Mouse (Mus musculus) embryonic facial prominence, embryonic 14.5 days (tissue): ENCODE data around the gene Timeless. TPM values are rescaled to one million over a fixed set of nuclear protein-coding genes. Genes with fewer than 3 reads are reported as not detected.

Experiments used
- ATAC-seq: fragments of 200-750 bp; cut with Nextera tagmentation; 2 replicates; pipeline ENCODE4 v1.8.0; 2017; ENCODE audit warnings: low read depth, moderate number of reproducible peaks, moderate TSS enrichment
- DNase-seq: peaks from one replicate; pipeline ENCODE4 v3.0.0-alpha.2; 2015; ENCODE audit warnings: low spot score
- H3K27ac ChIP-seq: fragments of 300-500 bp; sonication (generic); replicated peaks from 2 replicates; pipeline ENCODE4 v1.5.1; 2014; ENCODE audit warnings: low read depth, mild to moderate bottlenecking, low read length, moderate library complexity
- H3K27me3 ChIP-seq: fragments of 300-500 bp; sonication (generic); replicated peaks from 2 replicates; pipeline ENCODE4 v1.6.1; 2014; ENCODE audit warnings: low read length; ENCODE audit not compliant: control insufficient read depth, insufficient read depth
- H3K36me3 ChIP-seq: fragments of 300-500 bp; sonication (generic); 2 replicates; pipeline ENCODE4 v1.6.1; 2014; ENCODE audit warnings: low read length, mixed read lengths; ENCODE audit not compliant: control insufficient read depth, insufficient read depth
- H3K4me1 ChIP-seq: fragments of 300-500 bp; sonication (generic); 2 replicates; pipeline ENCODE4 v1.6.1; 2014; ENCODE audit warnings: antibody characterized with exemption, low read length; ENCODE audit not compliant: control insufficient read depth, insufficient read depth
- H3K4me2 ChIP-seq: fragments of 300-500 bp; sonication (generic); 2 replicates; pipeline ENCODE4 v1.6.1; 2014; ENCODE audit warnings: low read depth, mild to moderate bottlenecking, low read length, moderate library complexity, mixed read lengths
- H3K4me3 ChIP-seq: fragments of 300-500 bp; sonication (generic); 2 replicates; pipeline ENCODE4 v1.5.1; 2014; ENCODE audit warnings: low read depth, mild to moderate bottlenecking, low read length
- H3K9ac ChIP-seq: fragments of 300-500 bp; sonication (generic); 2 replicates; pipeline ENCODE4 v1.6.1; 2014; ENCODE audit warnings: low read depth, mild to moderate bottlenecking, low read length, moderate library complexity, mixed read lengths
- H3K9me3 ChIP-seq: fragments of 300-500 bp; sonication (generic); 2 replicates; pipeline ENCODE4 v1.6.1; 2016; ENCODE audit warnings: low read length; ENCODE audit not compliant: control insufficient read depth
- WGBS: fragments of 180-500 bp; shearing (Covaris S2); extraction: QIAGEN DNeasy Blood & Tissue Kit; methylation state at CpG from one replicate; pipeline ENCODE4 v1.1.7; 2014; 5-methylcytosine and 5-hydroxymethylcytosine counted together
- polyA plus RNA-seq: library from polyadenylated mRNA; unstranded; fragments of >200 nt; fragmentation: Nextera tagmentation; extraction: Ambion mirVana; gene quantifications from 2 replicates; pipeline ENCODE4 v1.2.1, GENCODE M21; 2014

The Timeless gene
- polyA plus RNA-seq, 1 experiment from 2014 or later, result 35.4 TPM

GRCm38 (mm10) chr10:128193113-128193512 lies 38.8 kb upstream of the Timeless start:
- Histone ChIP-seq H3K4me2 (no peak overlapping the region), H3K27me3 (peaks cover 18% of the 10 kb centered on the region), H3K4me3 (no peak overlapping the region), H3K27ac (no peak overlapping the region), H3K36me3 (no peaks in the 10 kb centered on the region), H3K9ac (no peak overlapping the region), H3K4me1 (peaks cover 6% of the 10 kb centered on the region; the same call in 1 of the 2 replicates), H3K9me3 (no peaks in the 10 kb centered on the region)
- DNase-seq, result no peak
- WGBS, result 91% methylated on average over 6 of the region's 6 CpGs
- ATAC-seq, result no peak

GRCm38 (mm10) chr10:128194024-128194550 lies 37.8 kb upstream of the Timeless start, which contains the start of gene Gls2:
Gls2 (plus strand) TSS chr10:128194457.
- H3K27ac ChIP-seq, result 0 out of 2 replicates have a peak within 1 kb of the TSS, but pooled peaks have one; percentile 33
- ATAC-seq (peak; percentile 98), DNase-seq (peak; percentile 97)
- no peaks in the 10 kb centered on the region for H3K9me3 ChIP-seq
- peaks cover 18% of the 10 kb centered on the region for H3K27me3 ChIP-seq
- peaks cover 6% of the 10 kb centered on the region; the same call in 1 of the 2 replicates for H3K4me1 ChIP-seq
- peak within 1 kb of the TSS; percentile 67 for H3K9ac ChIP-seq
- WGBS, result 0% methylated on average over 39 of the region's 46 CpGs
- H3K4me3 ChIP-seq, result peak within 1 kb of the TSS; percentile 70
- H3K4me2 ChIP-seq, result peak within 1 kb of the TSS; percentile 99
- no peaks in the 10 kb centered on the region for H3K36me3 ChIP-seq

GRCm38 (mm10) chr10:128194551-128195461 lies 37.1 kb upstream of the Timeless start:
- Histone ChIP-seq H3K4me2 (peak overlapping the region; percentile 99), H3K9me3 (no peaks in the 10 kb centered on the region), H3K4me3 (peak overlapping the region; percentile 70), H3K27ac (no peak overlapping the region), H3K4me1 (peaks cover 6% of the 10 kb centered on the region; the same call in 1 of the 2 replicates), H3K36me3 (no peaks in the 10 kb centered on the region), H3K27me3 (peaks cover 18% of the 10 kb centered on the region), H3K9ac (peak overlapping the region; percentile 67)
- ATAC-seq (peak; percentile 88), DNase-seq (no peak)
- 3% methylated on average over 32 of the region's 79 CpGs for WGBS

GRCm38 (mm10) chr10:128201856-128202255 lies 30.0 kb upstream of the Timeless start:
- H3K27ac ChIP-seq, result no peak overlapping the region
- no peak overlapping the region for H3K4me3 ChIP-seq
- H3K27me3 ChIP-seq, result no peaks in the 10 kb centered on the region
- no peaks in the 10 kb centered on the region for H3K9me3 ChIP-seq
- no peak overlapping the region for H3K9ac ChIP-seq
- peaks cover 3% of the 10 kb centered on the region; the same call in 1 of the 2 replicates for H3K36me3 ChIP-seq
- no peaks in the 10 kb centered on the region for H3K4me1 ChIP-seq
- no peak for DNase-seq
- H3K4me2 ChIP-seq, result no peak overlapping the region
- ATAC-seq, result no peak
- WGBS, result 65% methylated on average over 4 of the region's 6 CpGs

- H3K9ac ChIP-seq, result no peak overlapping the region
- no peak overlapping the region for H3K27ac ChIP-seq
- WGBS, result 87% methylated on average over 15 of the region's 15 CpGs
- H3K4me3 ChIP-seq, result no peak overlapping the region
- H3K9me3 ChIP-seq, result no peaks in the 10 kb centered on the region
- H3K4me1 ChIP-seq, result no peaks in the 10 kb centered on the region
- no peak for DNase-seq
- ATAC-seq, result no peak
- H3K27me3 ChIP-seq, result no peaks in the 10 kb centered on the region
- no peak overlapping the region for H3K4me2 ChIP-seq
- peaks cover 9% of the 10 kb centered on the region; the same call in 1 of the 2 replicates for H3K36me3 ChIP-seq
Observed at GRCm38 (mm10) chr10:128204941-128205340, 26.9 kb upstream of the Timeless start.

GRCm38 (mm10) chr10:128208326-128208725 lies 23.5 kb upstream of the Timeless start:
- H3K36me3 ChIP-seq, result peaks cover 9% of the 10 kb centered on the region; the same call in 1 of the 2 replicates

GRCm38 (mm10) chr10:128209311-128210009 lies 22.4 kb upstream of the Timeless start:
- Histone ChIP-seq H3K4me1 (peaks cover 5% of the 10 kb centered on the region), H3K4me3 (no peak overlapping the region), H3K9me3 (no peaks in the 10 kb centered on the region), H3K27ac (no peak overlapping the region), H3K36me3 (peaks cover 9% of the 10 kb centered on the region; the same call in 1 of the 2 replicates), H3K4me2 (no peak overlapping the region), H3K27me3 (0 out of 2 replicates have a peak, but pooled peaks cover 5% of the 10 kb centered on the region), H3K9ac (no peak overlapping the region)
- ATAC-seq, result no peak
- DNase-seq, result no peak
- WGBS, result 92% methylated on average over 11 of the region's 11 CpGs

More at GRCm38 (mm10) chr10:128208326-128208725, 23.5 kb upstream of the Timeless start:
- no peak for ATAC-seq
- 92% methylated on average over 10 of the region's 10 CpGs for WGBS
- Histone ChIP-seq H3K4me3 (no peak overlapping the region), H3K9ac (no peak overlapping the region), H3K4me2 (no peak overlapping the region), H3K27ac (no peak overlapping the region), H3K9me3 (no peaks in the 10 kb centered on the region), H3K4me1 (peaks cover 5% of the 10 kb centered on the region), H3K27me3 (no peaks in the 10 kb centered on the region)
- DNase-seq, result no peak

GRCm38 (mm10) chr10:128210131-128210530 lies 21.7 kb upstream of the Timeless start:
- no peak overlapping the region for H3K9ac ChIP-seq
- H3K4me2 ChIP-seq, result no peak overlapping the region
- 74% methylated on average over 2 of the region's 2 CpGs for WGBS
- H3K4me1 ChIP-seq, result peaks cover 5% of the 10 kb centered on the region
- ATAC-seq, result no peak
- no peak overlapping the region for H3K27ac ChIP-seq
- peaks cover 9% of the 10 kb centered on the region; the same call in 1 of the 2 replicates for H3K36me3 ChIP-seq
- no peak for DNase-seq
- 0 out of 2 replicates have a peak, but pooled peaks cover 5% of the 10 kb centered on the region for H3K27me3 ChIP-seq
- H3K9me3 ChIP-seq, result no peaks in the 10 kb centered on the region
- H3K4me3 ChIP-seq, result no peak overlapping the region
